Mouse (Mus musculus): ENCODE measurements around the gene Gata2. TPM values are rescaled to one million over a fixed set of nuclear protein-coding genes. Genes with fewer than 3 reads are reported as not detected.

Gata2 gene
- total and polyA plus RNA-seq, 2 experiments from 2014 or later = 2.3 to 4.6 TPM

DNA sequence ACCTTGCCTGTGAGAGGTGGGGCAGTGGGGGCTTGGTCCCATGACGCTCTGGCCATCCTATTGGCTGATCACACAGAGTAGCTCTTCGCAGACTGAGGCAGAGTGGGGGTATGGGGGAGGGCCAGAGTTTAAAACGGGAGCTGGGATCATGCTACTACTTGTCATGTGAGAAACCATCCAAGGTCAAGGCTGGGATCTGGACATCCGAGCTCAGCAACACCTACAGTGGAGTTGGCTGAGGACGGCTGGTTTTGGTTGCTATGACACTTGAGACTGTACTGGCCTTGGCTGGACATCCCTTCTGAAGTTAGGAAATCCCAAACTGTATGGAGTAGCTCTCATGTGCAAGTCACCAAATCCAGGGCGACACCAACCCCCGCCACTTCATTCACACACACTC is 38.1 kb downstream of the Gata2 start:
- H3K27ac ChIP-seq (ENCODE audit: low read depth, low read length) = no peak overlapping the region
- ATAC-seq (no peak), DNase-seq (no peak)
- no peaks in the 10 kb centered on the region for H3K9me3 ChIP-seq (ENCODE audit: low read length)
- no peaks in the 10 kb centered on the region for H3K4me1 ChIP-seq (ENCODE audit: insufficient read depth)
- H3K4me2 ChIP-seq (ENCODE audit: low read depth) = no peak overlapping the region
- no peak for TF ChIP-seq CTCF (IDR thresholded peaks at IDR 0.05; ENCODE audit: low read depth)
- H3K4me3 ChIP-seq (ENCODE audit: low read depth, low read length) = no peak overlapping the region
- H3K36me3 ChIP-seq (ENCODE audit: insufficient read depth) = no peaks in the 10 kb centered on the region
- no peak overlapping the region for H3K9ac ChIP-seq
- WGBS = 88% methylated on average over 7 of the region's 7 CpGs
- H3K27me3 ChIP-seq (ENCODE audit: insufficient read depth, low read length) = no peaks in the 10 kb centered on the region

DNA sequence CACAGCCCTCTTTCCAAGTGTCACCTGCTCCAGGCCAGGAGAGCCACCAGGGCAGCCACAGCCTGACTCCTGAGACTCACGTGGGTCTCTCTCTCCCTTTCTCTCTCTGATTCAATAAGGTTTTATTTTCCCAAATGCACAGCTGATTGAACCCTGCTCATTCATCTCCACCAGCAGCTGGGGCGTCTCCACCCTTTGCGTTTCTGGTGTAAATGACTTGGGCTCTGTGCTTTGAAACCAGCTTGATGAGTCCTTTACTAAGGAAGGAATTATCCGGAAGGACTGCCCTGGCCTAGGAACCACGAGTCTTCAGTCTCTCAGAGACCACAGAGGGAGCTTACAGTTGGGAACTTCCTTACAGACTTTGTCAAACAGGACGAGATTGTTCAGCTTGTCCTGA is 38.5 kb downstream of the Gata2 start:
- no peaks in the 10 kb centered on the region for H3K9me3 ChIP-seq (ENCODE audit: low read length)
- DNase-seq (no peak), ATAC-seq (no peak)
- TF ChIP-seq CTCF (IDR thresholded peaks at IDR 0.05; ENCODE audit: low read depth) = no peak
- H3K4me2 ChIP-seq (ENCODE audit: low read depth) = no peak overlapping the region
- H3K27me3 ChIP-seq (ENCODE audit: insufficient read depth, low read length) = no peaks in the 10 kb centered on the region
- H3K9ac ChIP-seq = no peak overlapping the region
- no peaks in the 10 kb centered on the region for H3K4me1 ChIP-seq (ENCODE audit: insufficient read depth)
- no peak overlapping the region for H3K4me3 ChIP-seq (ENCODE audit: low read depth, low read length)
- no peak overlapping the region for H3K27ac ChIP-seq (ENCODE audit: low read depth, low read length)
- no peaks in the 10 kb centered on the region for H3K36me3 ChIP-seq (ENCODE audit: insufficient read depth)
- WGBS = 43% methylated on average over 6 of the region's 6 CpGs

DNA sequence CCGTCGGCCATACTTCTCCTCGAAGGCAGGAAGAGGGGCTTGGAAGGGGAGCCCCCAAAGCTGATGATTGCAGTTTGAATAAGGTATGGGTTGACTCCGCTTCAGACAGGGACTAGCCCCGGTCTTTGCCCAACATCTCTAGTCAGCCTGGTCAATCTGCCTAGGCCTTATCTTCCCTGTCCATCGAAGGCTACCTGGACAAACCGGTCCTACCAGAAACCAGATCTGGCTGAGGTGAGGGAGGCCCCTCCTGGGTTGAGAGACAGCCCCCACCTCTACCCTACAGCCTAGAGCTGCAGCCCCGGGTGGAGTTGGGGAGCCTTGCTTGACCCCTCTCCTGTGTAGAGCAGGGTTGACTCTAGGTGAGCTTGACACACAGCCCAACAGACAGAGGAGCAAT is 40.3 kb downstream of the Gata2 start:
- Histone ChIP-seq H3K4me1 (ENCODE audit: insufficient read depth) (no peaks in the 10 kb centered on the region), H3K9me3 (ENCODE audit: low read length) (no peaks in the 10 kb centered on the region), H3K4me2 (ENCODE audit: low read depth) (no peak overlapping the region), H3K27me3 (ENCODE audit: insufficient read depth, low read length) (no peaks in the 10 kb centered on the region), H3K4me3 (ENCODE audit: low read depth, low read length) (no peak overlapping the region), H3K9ac (no peak overlapping the region), H3K36me3 (ENCODE audit: insufficient read depth) (no peaks in the 10 kb centered on the region), H3K27ac (ENCODE audit: low read depth, low read length) (no peak overlapping the region)
- ATAC-seq (no peak), DNase-seq (no peak)
- TF ChIP-seq CTCF (IDR thresholded peaks at IDR 0.05; ENCODE audit: low read depth) = no peak
- WGBS = 84% methylated on average over 8 of the region's 8 CpGs

DNA sequence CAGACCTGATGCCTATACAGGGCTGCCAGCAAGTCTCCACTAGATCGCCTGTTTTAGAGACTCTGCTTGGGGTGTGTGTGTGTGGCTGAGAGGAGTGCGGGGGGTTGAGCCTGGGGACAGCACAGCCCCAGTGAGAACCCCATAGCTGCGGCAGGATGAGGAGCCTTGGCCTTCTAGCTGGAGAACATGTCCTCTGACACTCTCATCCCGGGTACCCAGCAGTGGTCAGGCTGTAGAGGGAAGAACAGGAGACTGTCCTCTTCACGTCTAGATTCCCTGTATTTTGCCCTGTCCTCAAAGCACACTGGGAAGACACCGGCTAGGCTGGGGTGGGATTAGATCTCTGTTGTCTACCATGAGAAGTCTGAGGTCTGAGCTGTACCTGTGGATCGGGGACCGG is 41.8 kb downstream of the Gata2 start:
- H3K27me3 ChIP-seq (ENCODE audit: insufficient read depth, low read length) = no peaks in the 10 kb centered on the region
- H3K36me3 ChIP-seq (ENCODE audit: insufficient read depth) = no peaks in the 10 kb centered on the region
- H3K27ac ChIP-seq (ENCODE audit: low read depth, low read length) = no peak overlapping the region
- no peaks in the 10 kb centered on the region for H3K4me1 ChIP-seq (ENCODE audit: insufficient read depth)
- ATAC-seq = no peak
- no peak for TF ChIP-seq CTCF (IDR thresholded peaks at IDR 0.05; ENCODE audit: low read depth)
- DNase-seq = no peak
- no peak overlapping the region for H3K9ac ChIP-seq
- H3K4me2 ChIP-seq (ENCODE audit: low read depth) = no peak overlapping the region
- 24% methylated on average over 8 of the region's 8 CpGs for WGBS
- no peak overlapping the region for H3K4me3 ChIP-seq (ENCODE audit: low read depth, low read length)
- no peaks in the 10 kb centered on the region for H3K9me3 ChIP-seq (ENCODE audit: low read length)

DNA sequence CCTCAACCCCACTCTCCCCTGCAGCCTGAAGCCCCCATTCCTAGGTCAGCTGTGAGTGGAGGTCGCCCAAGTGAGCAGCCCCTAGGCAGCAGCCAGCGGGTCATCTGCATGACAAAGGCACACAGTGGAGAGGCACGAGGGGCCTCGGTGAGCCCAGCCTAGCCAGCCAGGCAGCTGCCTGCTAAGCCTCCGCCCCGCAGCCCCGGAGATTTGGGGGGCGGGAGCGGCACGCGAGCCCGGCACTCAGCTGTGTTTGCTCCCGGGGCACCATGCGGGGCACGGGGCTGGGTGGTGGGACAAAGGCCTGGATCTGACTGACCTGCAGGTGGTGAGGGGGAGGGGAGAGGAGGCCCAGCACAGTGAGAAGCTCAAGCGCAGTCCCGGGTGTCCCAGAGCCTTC is 42.3 kb downstream of the Gata2 start:
- Histone ChIP-seq H3K9ac (no peak overlapping the region), H3K4me2 (ENCODE audit: low read depth) (peak overlapping the region; percentile 32; the same call in 1 of the 2 replicates), H3K27ac (ENCODE audit: low read depth, low read length) (no peak overlapping the region), H3K9me3 (ENCODE audit: low read length) (no peaks in the 10 kb centered on the region), H3K27me3 (ENCODE audit: insufficient read depth, low read length) (no peaks in the 10 kb centered on the region), H3K4me1 (ENCODE audit: insufficient read depth) (no peaks in the 10 kb centered on the region), H3K36me3 (ENCODE audit: insufficient read depth) (no peaks in the 10 kb centered on the region), H3K4me3 (ENCODE audit: low read depth, low read length) (no peak overlapping the region; the same call in 1 of the 2 replicates)
- TF ChIP-seq CTCF (IDR thresholded peaks at IDR 0.05; ENCODE audit: low read depth) = no peak
- 2% methylated on average over 17 of the region's 17 CpGs for WGBS
- DNase-seq (peak; percentile 13), ATAC-seq (peak; percentile 74)

DNA sequence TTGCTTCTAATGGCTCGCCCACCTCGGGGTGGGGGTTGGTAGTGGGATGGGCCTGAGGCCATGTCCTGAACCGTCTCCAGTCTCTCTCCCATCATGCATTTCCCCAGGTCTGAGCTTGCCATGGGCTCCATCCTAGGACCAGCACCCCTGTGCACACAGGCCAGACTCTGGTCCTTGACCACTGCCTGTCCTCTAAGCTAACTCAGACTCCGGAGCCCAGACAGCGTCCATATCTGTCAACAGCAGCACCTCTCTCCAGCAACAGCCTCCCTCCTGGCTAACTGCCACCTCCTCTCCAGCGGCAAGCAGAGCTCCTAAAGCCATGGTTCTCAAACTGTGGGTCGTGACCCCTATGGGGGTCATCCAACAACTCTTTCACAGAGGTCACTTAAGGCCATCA is 42.8 kb downstream of the Gata2 start:
- Histone ChIP-seq H3K9me3 (ENCODE audit: low read length) (no peaks in the 10 kb centered on the region), H3K27me3 (ENCODE audit: insufficient read depth, low read length) (no peaks in the 10 kb centered on the region), H3K4me3 (ENCODE audit: low read depth, low read length) (no peak overlapping the region), H3K4me1 (ENCODE audit: insufficient read depth) (no peaks in the 10 kb centered on the region), H3K4me2 (ENCODE audit: low read depth) (no peak overlapping the region), H3K36me3 (ENCODE audit: insufficient read depth) (no peaks in the 10 kb centered on the region), H3K9ac (no peak overlapping the region), H3K27ac (ENCODE audit: low read depth, low read length) (no peak overlapping the region)
- DNase-seq (no peak), ATAC-seq (no peak)
- 19% methylated on average over 7 of the region's 7 CpGs for WGBS
- no peak for TF ChIP-seq CTCF (IDR thresholded peaks at IDR 0.05; ENCODE audit: low read depth)

DNA sequence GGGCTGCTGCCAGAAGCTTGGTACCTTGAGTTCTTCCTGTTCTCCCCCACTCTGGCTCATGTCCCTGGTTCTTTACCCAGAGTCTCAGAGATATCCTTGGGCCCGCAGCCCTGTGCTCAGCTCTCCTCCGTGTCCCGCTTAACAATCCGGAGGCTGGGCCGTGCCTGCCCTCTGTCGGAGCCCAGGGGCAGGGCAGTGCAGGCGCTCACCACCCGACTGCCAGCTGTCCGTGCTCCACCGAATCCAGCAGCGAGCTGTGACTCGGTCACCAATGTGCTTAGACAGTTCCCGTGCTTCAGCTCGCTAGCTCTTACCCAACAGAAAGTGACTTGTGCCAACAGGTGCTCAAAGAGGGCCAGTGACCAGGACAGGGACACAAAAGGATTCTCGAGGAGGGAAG is 48.9 kb downstream of the Gata2 start:
- DNase-seq = peak; percentile 47
- Histone ChIP-seq H3K4me3 (ENCODE audit: low read depth, low read length) (no peak overlapping the region), H3K36me3 (ENCODE audit: insufficient read depth) (no peaks in the 10 kb centered on the region), H3K27me3 (ENCODE audit: insufficient read depth, low read length) (no peaks in the 10 kb centered on the region), H3K4me1 (ENCODE audit: insufficient read depth) (no peaks in the 10 kb centered on the region), H3K9ac (no peak overlapping the region), H3K4me2 (ENCODE audit: low read depth) (no peak overlapping the region), H3K9me3 (ENCODE audit: low read length) (no peaks in the 10 kb centered on the region), H3K27ac (ENCODE audit: low read depth, low read length) (no peak overlapping the region)
- WGBS = 4% methylated on average over 15 of the region's 15 CpGs
- peak; percentile 66 for TF ChIP-seq CTCF (IDR thresholded peaks at IDR 0.05; ENCODE audit: low read depth)
- peak; percentile 81 for ATAC-seq

DNA sequence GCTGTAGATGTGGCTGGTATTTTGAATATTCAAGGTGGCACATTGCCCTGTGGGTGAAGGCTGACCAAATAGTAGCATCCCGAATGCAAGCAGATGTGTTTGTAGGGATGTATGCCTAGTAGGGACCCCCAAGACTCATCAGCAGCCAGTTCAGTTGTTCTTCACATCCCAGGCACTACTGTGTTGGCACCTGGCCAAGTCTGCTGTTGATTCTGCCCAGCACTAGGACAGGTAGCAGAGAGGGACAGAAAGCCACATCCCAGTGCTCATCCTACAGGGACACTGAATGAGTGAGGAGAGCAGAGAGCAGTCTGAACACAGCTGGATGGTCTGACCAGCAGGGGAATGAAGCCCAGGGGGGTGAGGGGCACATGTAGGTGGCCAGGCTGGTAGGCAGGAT is 55.5 kb downstream of the Gata2 start:
- H3K4me1 ChIP-seq (ENCODE audit: insufficient read depth) = no peaks in the 10 kb centered on the region
- no peaks in the 10 kb centered on the region for H3K9me3 ChIP-seq (ENCODE audit: low read length)
- H3K27me3 ChIP-seq (ENCODE audit: insufficient read depth, low read length) = no peaks in the 10 kb centered on the region
- ATAC-seq (no peak), DNase-seq (no peak)
- no peak for TF ChIP-seq CTCF (IDR thresholded peaks at IDR 0.05; ENCODE audit: low read depth)
- no peak overlapping the region for H3K4me3 ChIP-seq (ENCODE audit: low read depth, low read length)
- no peak overlapping the region for H3K9ac ChIP-seq
- no peaks in the 10 kb centered on the region for H3K36me3 ChIP-seq (ENCODE audit: insufficient read depth)
- no peak overlapping the region for H3K4me2 ChIP-seq (ENCODE audit: low read depth)
- WGBS = 85% methylated on average over 1 of the region's 1 CpGs
- H3K27ac ChIP-seq (ENCODE audit: low read depth, low read length) = no peak overlapping the region
